Mouse (Mus musculus) midbrain, embryonic 16.5 days (tissue): Measurements from ENCODE around the gene Cend1. TPM values are rescaled to one million over a fixed set of nuclear protein-coding genes. Genes with fewer than 3 reads are reported as not detected.

Experiments
- ATAC-seq: fragments of 200-750 bp; cut with Nextera tagmentation; 2 replicates; pipeline ENCODE4 v1.8.0; 2017; ENCODE audit warnings: moderate TSS enrichment
- H3K27ac ChIP-seq: fragments of 300-500 bp; sonication (generic); 2 replicates; pipeline ENCODE4 v1.5.1; 2014; ENCODE audit warnings: mild to moderate bottlenecking, low read length, mixed read lengths
- H3K27me3 ChIP-seq: fragments of 300-500 bp; sonication (generic); 2 replicates; pipeline ENCODE4 v1.6.1; 2014; ENCODE audit warnings: low read depth, low read length, mixed read lengths; ENCODE audit not compliant: control insufficient read depth, insufficient read depth
- H3K36me3 ChIP-seq: fragments of 300-500 bp; sonication (generic); 2 replicates; pipeline ENCODE4 v1.6.1; 2014; ENCODE audit warnings: mild to moderate bottlenecking, low read length, moderate library complexity, mixed read lengths; ENCODE audit not compliant: control insufficient read depth, insufficient read depth
- H3K4me1 ChIP-seq: fragments of 300-500 bp; sonication (generic); 2 replicates; pipeline ENCODE4 v1.6.1; 2014; ENCODE audit warnings: mild to moderate bottlenecking, low read length, mixed read lengths; ENCODE audit not compliant: control insufficient read depth, insufficient read depth
- H3K4me2 ChIP-seq: fragments of 300-500 bp; sonication (generic); 2 replicates; pipeline ENCODE4 v1.6.1; 2014; ENCODE audit warnings: mild to moderate bottlenecking, low read length, mixed read lengths
- H3K4me3 ChIP-seq: fragments of 300-500 bp; sonication (generic); 2 replicates; pipeline ENCODE4 v1.5.1; 2014; ENCODE audit warnings: low read depth, mild to moderate bottlenecking, low read length, moderate library complexity, mixed read lengths
- H3K9ac ChIP-seq: fragments of 300-500 bp; sonication (generic); 2 replicates; pipeline ENCODE4 v1.6.1; 2014; ENCODE audit warnings: low read depth, low read length, mixed read lengths
- H3K9me3 ChIP-seq: fragments of 300-500 bp; sonication (generic); replicated peaks from 2 replicates; pipeline ENCODE4 v1.6.1; 2014; ENCODE audit warnings: mild to moderate bottlenecking, low read length, mixed read lengths; ENCODE audit not compliant: control insufficient read depth, poor library complexity, severe bottlenecking
- WGBS: fragments of 180-500 bp; shearing (Covaris S2); extraction: QIAGEN DNeasy Blood & Tissue Kit; methylation state at CpG from one replicate; pipeline ENCODE4 v1.1.7; 2014; 5-methylcytosine and 5-hydroxymethylcytosine counted together
- polyA plus RNA-seq: library from polyadenylated mRNA; unstranded; fragments of >200 nt; fragmentation: Nextera tagmentation; extraction: Ambion mirVana; gene quantifications from 2 replicates; pipeline ENCODE4 v1.2.1, GENCODE M21; 2015

Gene Cend1
- 109 and 151 TPM in 2 replicates for polyA plus RNA-seq

- no peaks in the 10 kb centered on the region for H3K9me3 ChIP-seq
- H3K36me3 ChIP-seq: peaks cover 41% of the 10 kb centered on the region
- ATAC-seq: peak; percentile 79
- H3K27me3 ChIP-seq: no peaks in the 10 kb centered on the region
- peak within 1 kb of the TSS; percentile 76 for H3K4me2 ChIP-seq
- H3K27ac ChIP-seq: peak within 1 kb of the TSS; percentile 78
- peak within 1 kb of the TSS; percentile 55 for H3K4me3 ChIP-seq
- 3% methylated on average over 19 of the region's 19 CpGs for WGBS
- peaks cover 30% of the 10 kb centered on the region for H3K4me1 ChIP-seq
- H3K9ac ChIP-seq: peak within 1 kb of the TSS; percentile 86
Observed at GRCm38 (mm10) chr7:141429310-141429709, at the start of gene Cend1. Cend1 (minus strand) TSS chr7:141429491.

- Histone ChIP-seq H3K9me3 (no peaks in the 10 kb centered on the region), H3K4me3 (no peak overlapping the region), H3K36me3 (no peaks in the 10 kb centered on the region), H3K27me3 (peaks cover 14% of the 10 kb centered on the region), H3K4me2 (no peak overlapping the region), H3K9ac (no peak overlapping the region), H3K27ac (no peak overlapping the region), H3K4me1 (peaks cover 36% of the 10 kb centered on the region)
- ATAC-seq: no peak
- WGBS: 78% methylated on average over 5 of the region's 5 CpGs
Observed at GRCm38 (mm10) chr7:141478270-141478748, 49.0 kb upstream of the Cend1 start.

GRCm38 (mm10) chr7:141477578-141478269 is 48.4 kb upstream of the Cend1 start:
- no peak overlapping the region for H3K4me2 ChIP-seq
- H3K9ac ChIP-seq: no peak overlapping the region
- peaks cover under 1% of the 10 kb centered on the region; the same call in 1 of the 2 replicates for H3K36me3 ChIP-seq
- no peak overlapping the region for H3K27ac ChIP-seq
- H3K4me1 ChIP-seq: peaks cover 30% of the 10 kb centered on the region
- no peak overlapping the region for H3K4me3 ChIP-seq
- H3K9me3 ChIP-seq: no peaks in the 10 kb centered on the region
- no peak for ATAC-seq
- H3K27me3 ChIP-seq: peaks cover 14% of the 10 kb centered on the region
- WGBS: 60% methylated on average over 4 of the region's 4 CpGs

- no peak overlapping the region for H3K4me2 ChIP-seq
- peaks cover 7% of the 10 kb centered on the region; the same call in 1 of the 2 replicates for H3K36me3 ChIP-seq
- no peak overlapping the region for H3K9ac ChIP-seq
- H3K27ac ChIP-seq: 0 out of 2 replicates have a peak overlapping the region, but pooled peaks have one; percentile 26
- no peaks in the 10 kb centered on the region for H3K9me3 ChIP-seq
- ATAC-seq: no peak
- H3K27me3 ChIP-seq: peaks cover 14% of the 10 kb centered on the region
- no peak overlapping the region for H3K4me3 ChIP-seq
- peaks cover 24% of the 10 kb centered on the region for H3K4me1 ChIP-seq
- 25% methylated on average over 7 of the region's 7 CpGs for WGBS
Observed at GRCm38 (mm10) chr7:141476981-141477370, 47.7 kb upstream of the Cend1 start.

GRCm38 (mm10) chr7:141476226-141476980 is 47.1 kb upstream of the Cend1 start:
- Histone ChIP-seq H3K4me1 (peaks cover 24% of the 10 kb centered on the region), H3K27ac (peak overlapping the region; percentile 51; the same call in 1 of the 2 replicates), H3K36me3 (peaks cover 7% of the 10 kb centered on the region; the same call in 1 of the 2 replicates), H3K4me2 (peak overlapping the region; percentile 98), H3K9me3 (no peaks in the 10 kb centered on the region), H3K9ac (0 out of 2 replicates have a peak overlapping the region, but pooled peaks have one; percentile 5), H3K27me3 (peaks cover 14% of the 10 kb centered on the region), H3K4me3 (peak overlapping the region; percentile 6; the same call in 1 of the 2 replicates)
- 5% methylated on average over 17 of the region's 17 CpGs for WGBS
- ATAC-seq: 0 out of 2 replicates have a peak, but pooled peaks have one; percentile 2

GRCm38 (mm10) chr7:141475805-141476158 is 46.5 kb upstream of the Cend1 start:
- H3K4me3 ChIP-seq: peak overlapping the region; percentile 65
- peaks cover 21% of the 10 kb centered on the region for H3K4me1 ChIP-seq
- peaks cover 7% of the 10 kb centered on the region; the same call in 1 of the 2 replicates for H3K36me3 ChIP-seq
- H3K27me3 ChIP-seq: peaks cover 14% of the 10 kb centered on the region
- H3K27ac ChIP-seq: no peak overlapping the region; the same call in 1 of the 2 replicates
- 2% methylated on average over 12 of the region's 12 CpGs for WGBS
- H3K9ac ChIP-seq: peak overlapping the region; percentile 90
- no peak for ATAC-seq
- H3K4me2 ChIP-seq: peak overlapping the region; percentile 98
- H3K9me3 ChIP-seq: no peaks in the 10 kb centered on the region

- H3K4me1 ChIP-seq: peaks cover 19% of the 10 kb centered on the region
- peak within 1 kb of the TSS; percentile 65 for H3K4me3 ChIP-seq
- WGBS: under 1% methylated on average over 77 of the region's 87 CpGs
- peak within 1 kb of the TSS; percentile 86 for H3K27ac ChIP-seq
- peak; percentile 85 for ATAC-seq
- peak within 1 kb of the TSS; percentile 98 for H3K4me2 ChIP-seq
- peak within 1 kb of the TSS; percentile 90 for H3K9ac ChIP-seq
- H3K36me3 ChIP-seq: peaks cover 8% of the 10 kb centered on the region
- H3K27me3 ChIP-seq: peaks cover 14% of the 10 kb centered on the region
- no peaks in the 10 kb centered on the region for H3K9me3 ChIP-seq
Observed at GRCm38 (mm10) chr7:141475011-141475804, 45.9 kb upstream of the Cend1 start, which contains the start of the genes Polr2l and Tspan4. Polr2l (minus strand) TSS chr7:141475132. Tspan4 (plus strand) TSS chr7:141475240.

- 13% methylated on average over 5 of the region's 5 CpGs for WGBS
- no peak for ATAC-seq
- Histone ChIP-seq H3K9me3 (no peaks in the 10 kb centered on the region), H3K4me2 (peak overlapping the region; percentile 98), H3K36me3 (peaks cover 11% of the 10 kb centered on the region), H3K9ac (peak overlapping the region; percentile 90), H3K27ac (no peak overlapping the region; the same call in 1 of the 2 replicates), H3K4me1 (peaks cover 30% of the 10 kb centered on the region), H3K4me3 (peak overlapping the region; percentile 65), H3K27me3 (peaks cover 14% of the 10 kb centered on the region)
Observed at GRCm38 (mm10) chr7:141474160-141474559, 44.9 kb upstream of the Cend1 start.
